Mouse (Mus musculus) intestine, embryonic 15.5 days (tissue): Measurements from ENCODE around the gene Ccdc12. TPM values are rescaled to one million over a fixed set of nuclear protein-coding genes. Genes with fewer than 3 reads are reported as not detected.

Experiments used
- ATAC-seq: fragments of 200-750 bp; cut with Nextera tagmentation; 2 replicates; pipeline ENCODE4 v1.8.0; 2017; ENCODE audit warnings: moderate TSS enrichment, moderate library complexity
- H3K27ac ChIP-seq: fragments of 300-500 bp; sonication (generic); 2 replicates; pipeline ENCODE4 v1.5.1; 2015; ENCODE audit warnings: mild to moderate bottlenecking, inconsistent platforms
- H3K27me3 ChIP-seq: fragments of 300-500 bp; sonication (generic); replicated peaks from 2 replicates; pipeline ENCODE4 v1.6.1; 2015; ENCODE audit warnings: inconsistent platforms
- H3K36me3 ChIP-seq: fragments of 300-500 bp; sonication (generic); 2 replicates; pipeline ENCODE4 v1.6.1; 2015; ENCODE audit warnings: inconsistent platforms
- H3K4me1 ChIP-seq: fragments of 300-500 bp; sonication (generic); replicated peaks from 2 replicates; pipeline ENCODE4 v1.6.1; 2015; ENCODE audit warnings: inconsistent platforms
- H3K4me2 ChIP-seq: fragments of 300-500 bp; sonication (generic); replicated peaks from 2 replicates; pipeline ENCODE4 v1.6.1; 2015; ENCODE audit warnings: mild to moderate bottlenecking, inconsistent platforms
- H3K4me3 ChIP-seq: fragments of 300-500 bp; sonication (generic); replicated peaks from 2 replicates; pipeline ENCODE4 v1.5.1; 2015; ENCODE audit warnings: inconsistent platforms
- H3K9ac ChIP-seq: fragments of 300-500 bp; sonication (generic); 2 replicates; pipeline ENCODE4 v1.6.1; 2015; ENCODE audit warnings: inconsistent platforms
- H3K9me3 ChIP-seq: fragments of 300-500 bp; sonication (generic); 2 replicates; pipeline ENCODE4 v1.6.1; 2016; ENCODE audit warnings: inconsistent platforms
- WGBS: fragments of 180-500 bp; shearing (Covaris S2); methylation state at CpG from one replicate; pipeline ENCODE4 v1.1.7; 2015; 5-methylcytosine and 5-hydroxymethylcytosine counted together
- polyA plus RNA-seq: library from polyadenylated mRNA; unstranded; fragments of >200 nt; fragmentation: Nextera tagmentation; extraction: Ambion mirVana; gene quantifications from 2 replicates; pipeline ENCODE4 v1.2.1, GENCODE M21; 2015

The Ccdc12 gene
- polyA plus RNA-seq, 1 experiment from 2014 or later: 166 TPM

- Histone ChIP-seq H3K36me3 (no peaks in the 10 kb centered on the region), H3K4me3 (no peak overlapping the region), H3K9me3 (no peaks in the 10 kb centered on the region), H3K4me2 (no peak overlapping the region), H3K9ac (no peak overlapping the region), H3K27me3 (no peaks in the 10 kb centered on the region), H3K4me1 (peaks cover 40% of the 10 kb centered on the region), H3K27ac (peak overlapping the region; percentile 84)
- peak; percentile 27 for ATAC-seq
- WGBS: 38% methylated on average over 4 of the region's 4 CpGs
Observed at GRCm38 (mm10) chr9:110683574-110684099, 27.3 kb downstream of the Ccdc12 start.

GRCm38 (mm10) chr9:110684100-110684831 is 28.0 kb downstream of the Ccdc12 start:
- peak overlapping the region; percentile 1; the same call in 1 of the 2 replicates for H3K4me2 ChIP-seq
- H3K36me3 ChIP-seq: no peaks in the 10 kb centered on the region
- ATAC-seq: peak; percentile 47
- no peaks in the 10 kb centered on the region for H3K9me3 ChIP-seq
- peaks cover 42% of the 10 kb centered on the region for H3K4me1 ChIP-seq
- no peaks in the 10 kb centered on the region for H3K27me3 ChIP-seq
- 49% methylated on average over 6 of the region's 6 CpGs for WGBS
- H3K9ac ChIP-seq: no peak overlapping the region
- peak overlapping the region; percentile 84 for H3K27ac ChIP-seq
- H3K4me3 ChIP-seq: no peak overlapping the region

GRCm38 (mm10) chr9:110685187-110685586 is 28.9 kb downstream of the Ccdc12 start:
- Histone ChIP-seq H3K27me3 (no peaks in the 10 kb centered on the region), H3K4me2 (no peak overlapping the region), H3K9me3 (no peaks in the 10 kb centered on the region), H3K36me3 (no peaks in the 10 kb centered on the region), H3K27ac (peak overlapping the region; percentile 84), H3K4me1 (peaks cover 49% of the 10 kb centered on the region), H3K4me3 (no peak overlapping the region), H3K9ac (no peak overlapping the region)
- ATAC-seq: no peak
- WGBS: 89% methylated on average over 8 of the region's 8 CpGs

GRCm38 (mm10) chr9:110685591-110685990 is 29.3 kb downstream of the Ccdc12 start:
- H3K27ac ChIP-seq: peak overlapping the region; percentile 84

GRCm38 (mm10) chr9:110686472-110686871 is 30.2 kb downstream of the Ccdc12 start:
- H3K9ac ChIP-seq: no peak overlapping the region
- no peaks in the 10 kb centered on the region for H3K36me3 ChIP-seq
- no peak for ATAC-seq
- no peak overlapping the region for H3K27ac ChIP-seq
- no peak overlapping the region for H3K4me3 ChIP-seq
- no peaks in the 10 kb centered on the region for H3K9me3 ChIP-seq
- 57% methylated on average over 3 of the region's 3 CpGs for WGBS
- H3K27me3 ChIP-seq: no peaks in the 10 kb centered on the region
- no peak overlapping the region for H3K4me2 ChIP-seq
- peaks cover 50% of the 10 kb centered on the region for H3K4me1 ChIP-seq

More at GRCm38 (mm10) chr9:110685591-110685990, 29.3 kb downstream of the Ccdc12 start:
- peaks cover 50% of the 10 kb centered on the region for H3K4me1 ChIP-seq
- ATAC-seq: peak; percentile 74
- no peak overlapping the region for H3K9ac ChIP-seq
- no peak overlapping the region for H3K4me3 ChIP-seq
- no peaks in the 10 kb centered on the region for H3K27me3 ChIP-seq
- H3K36me3 ChIP-seq: no peaks in the 10 kb centered on the region
- H3K9me3 ChIP-seq: no peaks in the 10 kb centered on the region
- 70% methylated on average over 5 of the region's 5 CpGs for WGBS
- H3K4me2 ChIP-seq: no peak overlapping the region; the same call in 1 of the 2 replicates

- WGBS: 53% methylated on average over 5 of the region's 5 CpGs
- Histone ChIP-seq H3K36me3 (no peaks in the 10 kb centered on the region), H3K9me3 (no peaks in the 10 kb centered on the region), H3K9ac (no peak overlapping the region), H3K27me3 (no peaks in the 10 kb centered on the region), H3K4me3 (no peak overlapping the region), H3K4me2 (no peak overlapping the region), H3K27ac (no peak overlapping the region), H3K4me1 (peaks cover 48% of the 10 kb centered on the region)
- ATAC-seq: no peak
Observed at GRCm38 (mm10) chr9:110687061-110687460, 30.8 kb downstream of the Ccdc12 start.

- Histone ChIP-seq H3K9ac (no peak overlapping the region), H3K27me3 (no peaks in the 10 kb centered on the region), H3K36me3 (no peaks in the 10 kb centered on the region), H3K4me2 (no peak overlapping the region), H3K4me1 (peaks cover 45% of the 10 kb centered on the region), H3K9me3 (no peaks in the 10 kb centered on the region), H3K4me3 (no peak overlapping the region), H3K27ac (no peak overlapping the region)
- WGBS: 86% methylated on average over 2 of the region's 2 CpGs
- no peak for ATAC-seq
Observed at GRCm38 (mm10) chr9:110687846-110688245, 31.5 kb downstream of the Ccdc12 start.

- peak overlapping the region; percentile 73 for H3K27ac ChIP-seq
- ATAC-seq: peak; percentile 81
- H3K4me2 ChIP-seq: peak overlapping the region; percentile 52
Observed at GRCm38 (mm10) chr9:110689261-110689779, 33.0 kb downstream of the Ccdc12 start.

GRCm38 (mm10) chr9:110695165-110695755 is 39.0 kb downstream of the Ccdc12 start:
- Histone ChIP-seq H3K27ac (no peak overlapping the region), H3K36me3 (no peaks in the 10 kb centered on the region), H3K9ac (no peak overlapping the region), H3K27me3 (no peaks in the 10 kb centered on the region), H3K4me1 (peaks cover 6% of the 10 kb centered on the region), H3K9me3 (no peaks in the 10 kb centered on the region), H3K4me2 (no peak overlapping the region), H3K4me3 (no peak overlapping the region)
- 78% methylated on average over 4 of the region's 4 CpGs for WGBS
- ATAC-seq: no peak

More at GRCm38 (mm10) chr9:110689261-110689779, 33.0 kb downstream of the Ccdc12 start:
- H3K27me3 ChIP-seq: no peaks in the 10 kb centered on the region
- 0 out of 2 replicates have a peak overlapping the region, but pooled peaks have one; percentile 13 for H3K9ac ChIP-seq
- 54% methylated on average over 8 of the region's 8 CpGs for WGBS
- peaks cover 31% of the 10 kb centered on the region for H3K4me1 ChIP-seq
- no peak overlapping the region for H3K4me3 ChIP-seq
- no peaks in the 10 kb centered on the region for H3K36me3 ChIP-seq
- no peaks in the 10 kb centered on the region for H3K9me3 ChIP-seq

- H3K4me3 ChIP-seq: no peak overlapping the region
- H3K27ac ChIP-seq: no peak overlapping the region
- H3K9me3 ChIP-seq: no peaks in the 10 kb centered on the region
- H3K4me2 ChIP-seq: no peak overlapping the region
- H3K27me3 ChIP-seq: no peaks in the 10 kb centered on the region
- WGBS: 92% methylated on average over 5 of the region's 5 CpGs
- no peak for ATAC-seq
- H3K36me3 ChIP-seq: no peaks in the 10 kb centered on the region
- H3K9ac ChIP-seq: no peak overlapping the region
- peaks cover 8% of the 10 kb centered on the region; the same call in 1 of the 2 replicates for H3K4me1 ChIP-seq
Observed at GRCm38 (mm10) chr9:110696427-110696826, 40.1 kb downstream of the Ccdc12 start.

- Histone ChIP-seq H3K27ac (no peak overlapping the region), H3K4me3 (no peak overlapping the region), H3K4me2 (no peak overlapping the region), H3K36me3 (no peaks in the 10 kb centered on the region), H3K9ac (no peak overlapping the region), H3K27me3 (no peaks in the 10 kb centered on the region), H3K9me3 (no peaks in the 10 kb centered on the region), H3K4me1 (peaks cover 13% of the 10 kb centered on the region)
- 73% methylated on average over 3 of the region's 3 CpGs for WGBS
- no peak for ATAC-seq
Observed at GRCm38 (mm10) chr9:110697465-110697864, 41.2 kb downstream of the Ccdc12 start.

GRCm38 (mm10) chr9:110699574-110699973 is 43.3 kb downstream of the Ccdc12 start:
- Histone ChIP-seq H3K36me3 (no peaks in the 10 kb centered on the region), H3K9me3 (no peaks in the 10 kb centered on the region), H3K4me1 (peaks cover 22% of the 10 kb centered on the region), H3K9ac (no peak overlapping the region), H3K4me2 (no peak overlapping the region), H3K4me3 (no peak overlapping the region), H3K27me3 (no peaks in the 10 kb centered on the region), H3K27ac (no peak overlapping the region)
- ATAC-seq: peak; percentile 72
- 65% methylated on average over 3 of the region's 3 CpGs for WGBS
